Mouse (Mus musculus) right cerebral cortex, postnatal 36 days (tissue): ENCODE measurements around the gene Bcar3.

Source experiments
- DNase-seq, 2 experiments: peaks; one replicate each; pipeline ENCODE4 v3.0.0; 2022; ENCODE audit warnings: low spot score in 2 of 2, mixed read lengths in 1 of 2

Gene Bcar3

DNA sequence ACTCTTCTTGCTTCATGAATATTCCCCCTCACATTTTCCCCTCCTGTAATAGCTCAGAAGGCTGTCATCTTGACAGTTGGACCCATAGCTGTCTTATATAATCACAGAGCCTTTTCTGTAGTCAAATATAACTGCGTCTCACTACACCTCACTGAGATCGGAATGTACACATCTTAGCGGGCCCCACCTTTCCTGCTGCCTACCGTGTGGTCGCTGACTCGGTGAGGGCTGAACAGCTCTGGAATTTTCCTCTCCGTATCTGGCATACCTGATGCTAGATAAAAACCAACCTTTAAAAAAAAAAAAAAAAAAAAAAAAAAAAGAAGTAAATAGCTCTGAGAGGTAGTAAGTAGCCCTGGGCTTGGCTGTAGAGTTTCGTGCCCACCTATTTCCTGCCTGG lies 164.8 kb downstream of the Bcar3 start:
- DNase-seq, result no peak

DNA sequence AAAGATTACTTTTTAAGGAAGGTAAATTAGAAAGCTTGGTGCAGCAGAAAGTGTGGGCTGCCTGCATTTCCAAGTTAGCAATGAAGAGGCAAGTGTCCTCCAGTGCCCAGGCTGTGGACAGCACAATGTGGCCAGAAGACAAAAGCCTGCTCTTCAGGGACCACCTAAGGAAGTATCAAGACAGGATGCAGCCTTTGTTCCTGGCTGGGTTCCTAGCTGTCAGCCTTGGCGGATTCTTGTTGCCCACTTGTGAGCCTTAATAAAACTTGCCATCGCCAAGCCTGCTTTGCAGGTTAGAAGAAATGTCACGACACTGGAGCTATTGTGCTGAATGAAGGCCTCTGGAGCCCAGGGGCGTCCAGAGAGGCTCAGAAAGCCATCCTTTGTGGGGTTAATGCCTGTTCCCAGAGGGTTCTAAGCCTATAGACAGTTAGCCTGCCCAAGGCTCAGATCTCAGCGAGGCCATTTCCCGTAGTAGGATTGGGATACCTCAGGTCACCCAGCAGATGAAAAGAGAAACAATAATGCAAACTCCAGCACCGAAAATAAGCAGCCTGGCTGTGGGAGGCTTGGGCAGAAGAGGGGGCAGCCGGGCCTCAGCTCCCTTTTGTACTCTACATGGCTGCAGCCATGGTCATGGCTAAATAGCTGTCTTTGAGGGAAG lies 167.0 kb downstream of the Bcar3 start:
- no peak for DNase-seq

DNA sequence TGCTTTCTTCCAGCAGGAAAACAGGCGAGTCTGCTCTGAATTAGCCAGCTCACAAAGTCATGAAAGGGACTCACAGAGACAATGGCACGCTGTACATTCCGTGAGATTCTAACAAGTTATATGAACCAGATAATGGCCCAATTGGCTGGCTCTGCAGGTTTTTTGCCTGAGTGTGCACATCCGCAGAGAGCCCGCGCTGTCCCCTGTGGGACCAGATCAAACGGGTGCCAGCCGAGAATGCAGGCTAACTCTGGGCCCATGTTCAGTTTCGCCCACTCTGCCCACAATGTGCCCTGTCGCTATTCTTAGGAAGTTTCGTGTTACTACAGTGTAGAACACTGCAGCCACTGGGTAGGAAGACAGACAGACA lies 167.6 kb downstream of the Bcar3 start:
- DNase-seq, result no peak

DNA sequence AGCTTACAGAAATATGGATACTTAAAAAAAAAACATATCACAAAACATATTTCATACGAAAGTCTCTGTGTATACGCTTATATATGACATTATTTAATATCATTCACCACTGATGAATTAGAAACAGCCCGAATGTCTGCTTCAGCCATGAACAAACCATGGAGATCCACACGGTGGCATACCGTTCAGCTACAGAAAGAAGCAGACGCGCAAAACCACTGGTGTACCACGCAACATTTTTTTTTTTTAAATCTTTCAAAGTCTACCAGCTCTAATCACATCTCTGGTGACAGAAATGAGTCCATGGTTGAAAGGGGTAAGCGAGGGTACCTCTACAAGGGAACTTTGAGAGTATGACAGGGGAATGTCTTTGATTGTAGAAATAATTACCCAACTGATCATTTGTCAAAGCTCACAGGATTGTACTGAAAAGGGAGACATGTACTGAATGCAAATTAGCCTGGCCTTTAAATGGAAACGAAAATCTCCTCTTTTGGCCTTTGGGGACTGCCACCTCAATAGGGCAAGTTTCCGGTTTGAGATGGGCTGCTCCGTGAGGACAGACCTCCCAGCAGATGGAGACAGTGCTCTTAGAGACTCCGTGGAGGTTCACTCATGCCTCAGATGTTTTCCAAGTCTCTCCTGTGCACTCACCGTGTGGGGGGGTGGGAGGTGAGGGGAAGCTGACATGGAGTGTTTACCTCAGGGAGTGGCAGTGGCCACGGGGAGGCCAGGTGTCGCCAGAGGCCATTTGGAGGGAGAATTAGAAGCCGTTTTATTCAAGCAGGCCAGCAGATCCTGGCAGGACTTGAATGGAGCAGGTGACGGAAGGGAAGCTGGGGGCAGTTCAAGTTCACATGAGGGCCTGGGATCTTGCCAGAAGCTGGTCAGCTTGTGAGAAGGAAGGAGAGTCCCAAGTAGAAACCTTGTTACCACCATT lies 168.3 kb downstream of the Bcar3 start:
- DNase-seq, result no peak

DNA sequence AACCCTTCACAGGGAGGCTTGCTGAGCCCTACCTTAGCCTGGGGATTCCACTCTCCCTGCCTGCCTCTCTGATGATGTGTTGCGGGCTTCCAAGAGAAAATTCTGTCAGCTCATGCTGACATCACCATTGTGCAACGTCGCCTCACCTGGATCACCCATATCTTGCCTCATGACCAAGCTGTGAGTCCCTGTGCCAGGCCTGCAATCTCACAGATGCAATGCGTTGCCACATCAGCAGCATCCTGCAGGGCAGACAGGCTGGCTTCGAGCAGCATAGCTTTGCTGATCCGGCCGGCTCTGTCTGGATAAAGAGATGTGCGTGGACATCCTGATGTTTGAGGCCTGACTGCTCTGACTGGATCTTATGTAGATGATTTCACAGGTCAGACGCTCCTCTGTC lies 169.2 kb downstream of the Bcar3 start:
- DNase-seq, result no peak

DNA sequence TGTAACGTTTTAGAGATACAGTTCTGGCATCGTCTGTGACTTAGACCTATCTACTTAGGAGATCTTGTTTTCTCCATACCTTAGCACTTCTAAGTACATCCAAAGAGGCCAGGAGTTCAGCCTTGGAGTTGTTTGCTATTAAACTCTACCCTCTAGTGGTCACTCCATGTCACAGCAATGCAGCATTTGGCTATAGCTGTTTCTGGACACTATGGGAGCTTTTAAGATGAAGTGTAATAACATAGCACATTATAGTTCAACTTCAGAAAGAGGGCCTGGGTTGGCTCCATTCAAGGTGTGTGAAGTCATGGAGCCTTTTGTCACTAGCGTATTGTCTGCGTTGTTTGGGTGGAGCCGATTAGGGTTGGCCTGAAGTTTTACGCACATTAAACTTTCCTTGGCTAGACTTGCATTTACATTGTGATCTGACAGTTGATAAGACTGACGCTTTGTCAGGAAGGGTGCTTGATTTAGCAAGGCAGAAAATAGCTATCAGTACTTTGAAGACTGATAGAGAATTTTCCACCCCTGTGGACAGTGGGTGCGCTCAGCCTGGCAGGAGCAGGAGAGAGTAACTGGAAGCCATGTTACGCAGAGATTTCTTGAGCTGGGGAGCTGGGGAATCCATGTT lies 172.3 kb downstream of the Bcar3 start:
- no peak for DNase-seq

DNA sequence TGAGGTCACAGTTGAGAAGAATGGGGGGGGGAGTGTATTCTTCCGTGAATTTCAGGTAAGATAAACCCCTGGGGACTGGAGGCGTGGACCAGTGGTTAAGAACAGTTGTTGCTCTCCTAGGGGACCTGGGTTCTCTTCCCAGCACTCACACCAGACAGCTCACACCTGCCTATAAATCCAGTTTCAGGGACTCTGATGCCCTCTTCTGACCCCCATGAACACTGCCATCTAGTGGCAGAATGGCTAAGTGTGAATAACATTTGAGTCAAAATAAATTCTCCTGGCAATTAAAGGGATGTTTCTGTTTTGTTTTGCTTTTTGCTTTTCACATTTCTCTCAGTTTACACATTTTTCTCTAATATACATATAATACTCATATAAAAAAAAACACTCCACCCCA lies 174.0 kb downstream of the Bcar3 start:
- no peak for DNase-seq

DNA sequence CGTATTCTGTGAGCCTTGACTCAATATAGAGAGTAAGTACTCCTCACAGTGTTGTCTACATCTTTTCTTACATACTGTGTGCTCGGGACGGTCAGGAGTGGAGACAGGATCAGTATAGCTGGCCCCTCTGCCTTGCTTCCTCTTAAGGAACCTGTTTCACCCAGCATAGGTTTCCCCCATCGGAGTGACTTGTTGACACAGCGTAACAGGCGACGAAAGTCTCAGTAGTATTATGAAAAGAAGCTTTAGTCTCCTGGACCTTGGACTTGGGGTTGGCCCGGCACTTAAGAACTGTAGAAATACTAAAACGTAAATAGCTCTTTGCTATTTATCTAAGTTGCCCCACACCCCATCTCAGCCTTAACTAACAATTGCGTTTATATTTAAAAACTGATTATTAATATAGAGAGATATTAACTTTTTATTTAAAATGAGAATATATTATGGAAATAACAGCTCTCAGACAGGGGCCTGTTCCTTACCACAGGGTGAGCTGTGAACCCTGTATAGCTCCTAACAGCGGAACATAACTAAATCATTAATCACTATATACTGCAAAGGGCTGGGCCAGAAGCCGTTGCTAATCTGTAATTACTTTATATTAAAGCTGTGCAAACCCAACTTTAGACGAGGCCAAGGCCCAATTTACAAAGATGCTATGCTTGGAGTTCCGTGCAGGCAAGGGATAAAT lies 176.5 kb downstream of the Bcar3 start:
- DNase-seq, result no peak

DNA sequence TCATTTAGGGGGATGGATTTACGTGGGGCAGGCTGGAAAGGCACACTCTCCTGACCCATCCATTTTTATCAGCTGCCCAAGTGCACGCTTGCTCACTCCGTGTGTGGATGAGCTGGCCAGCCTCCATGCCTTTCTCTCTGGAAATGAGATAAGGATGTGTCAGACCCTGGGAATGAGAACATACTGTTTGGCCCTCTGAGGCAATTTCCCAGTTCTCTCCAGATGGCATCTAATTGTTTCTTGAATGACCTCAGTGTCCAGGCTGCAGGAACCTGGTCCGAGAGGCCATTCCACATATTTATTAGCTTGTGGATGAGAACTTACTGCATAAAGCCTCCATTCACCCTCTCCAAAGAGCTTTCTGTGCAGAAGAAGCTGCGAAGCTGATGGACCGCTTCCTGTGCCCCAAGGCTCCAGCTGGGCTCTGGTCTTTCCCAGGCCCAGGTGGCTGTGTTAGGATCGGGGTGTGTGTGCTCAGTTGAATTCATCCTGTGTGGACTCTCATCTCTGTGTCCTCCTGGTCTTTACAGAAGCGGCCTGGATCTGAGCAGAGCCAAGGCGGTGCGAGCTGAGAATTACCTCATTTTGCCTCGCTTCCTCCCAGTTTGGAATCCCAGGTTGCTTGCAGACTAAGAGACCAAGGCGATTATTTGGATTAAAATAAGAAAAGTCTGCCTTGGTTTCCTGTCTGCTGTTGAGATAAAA lies 177.2 kb downstream of the Bcar3 start:
- DNase-seq, result no peak

DNA sequence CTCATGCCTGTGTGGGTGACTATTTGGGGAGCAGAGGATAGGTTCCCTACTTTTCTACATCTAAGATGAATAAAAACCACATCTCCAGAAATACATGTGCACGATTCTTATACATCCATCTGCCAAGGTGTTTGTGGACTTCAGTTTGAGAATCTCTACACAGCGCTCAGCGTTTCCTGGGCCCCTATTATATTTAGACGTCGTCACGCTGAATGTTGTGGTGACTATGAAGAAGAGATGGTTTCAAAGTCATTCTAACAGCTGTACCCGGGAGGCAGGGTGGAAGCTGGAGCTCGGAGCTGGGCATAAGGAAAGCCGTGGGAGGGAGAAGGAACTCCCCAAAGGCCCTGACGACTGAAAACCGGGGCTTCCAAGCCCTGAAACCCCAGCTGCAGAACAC lies 178.5 kb downstream of the Bcar3 start:
- DNase-seq, result no peak

DNA sequence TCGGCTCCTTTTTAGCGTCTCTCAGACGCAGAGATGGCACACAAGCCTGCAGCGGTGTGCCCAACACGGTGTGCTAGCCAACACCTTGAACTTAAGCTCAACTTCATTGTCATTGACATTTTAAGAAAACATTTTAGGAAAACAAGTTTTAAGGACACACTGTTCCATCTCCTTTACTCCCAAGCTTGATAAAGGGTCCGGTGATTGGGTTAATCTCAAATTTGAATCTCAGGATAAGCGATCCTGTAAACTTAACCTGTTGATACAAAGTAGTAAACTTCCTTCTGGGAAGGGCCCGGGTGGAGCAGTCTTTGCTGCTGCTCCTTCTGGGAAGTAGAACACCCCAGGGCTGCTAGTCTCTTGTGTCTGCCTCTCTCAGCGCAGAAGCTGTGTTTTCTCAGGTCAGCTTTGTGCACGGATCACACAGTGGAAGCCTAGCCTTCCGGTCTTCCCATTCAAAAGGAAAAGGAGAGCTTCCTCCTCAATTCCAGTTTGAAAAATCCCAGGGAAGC lies 179.6 kb downstream of the Bcar3 start:
- DNase-seq, result no peak

DNA sequence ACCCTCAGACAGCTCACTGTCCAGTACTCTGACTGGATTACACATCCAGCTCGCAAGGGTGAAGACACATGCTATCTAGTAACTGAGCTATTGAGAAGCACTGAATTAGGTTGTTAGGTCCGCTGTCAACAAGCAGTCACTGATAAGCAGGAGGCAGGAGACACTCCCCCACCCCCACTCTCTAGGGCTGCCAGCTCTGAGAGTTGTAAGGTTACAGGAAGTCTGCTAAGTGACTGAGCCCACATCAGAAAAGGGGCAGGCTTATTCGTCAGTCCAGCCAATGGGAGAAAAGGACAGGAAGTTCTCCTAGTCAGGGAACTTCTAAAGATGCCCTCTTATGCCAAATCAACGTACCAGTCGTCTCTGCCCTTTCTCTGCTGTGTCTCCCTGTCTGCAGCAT lies 180.1 kb downstream of the Bcar3 start:
- no peak for DNase-seq

DNA sequence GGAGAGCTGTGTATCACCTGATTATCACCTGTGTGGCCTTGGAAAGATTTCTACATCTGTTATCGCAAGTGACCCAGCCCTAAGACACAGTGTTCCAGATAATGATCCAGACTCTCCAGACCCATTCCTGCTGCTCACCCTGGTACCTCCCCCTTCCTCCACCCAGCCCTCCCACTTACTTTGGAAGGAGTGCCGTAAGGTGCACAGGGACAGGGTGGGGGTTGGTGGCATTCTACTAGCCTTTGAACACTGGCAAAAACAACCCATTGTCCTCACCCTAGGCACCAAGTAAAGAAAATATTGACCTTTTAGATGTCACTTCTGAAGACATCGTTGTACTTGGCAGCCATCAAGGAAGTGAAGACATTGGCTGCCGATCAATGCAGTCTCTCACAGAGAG lies 180.9 kb downstream of the Bcar3 start:
- no peak for DNase-seq

DNA sequence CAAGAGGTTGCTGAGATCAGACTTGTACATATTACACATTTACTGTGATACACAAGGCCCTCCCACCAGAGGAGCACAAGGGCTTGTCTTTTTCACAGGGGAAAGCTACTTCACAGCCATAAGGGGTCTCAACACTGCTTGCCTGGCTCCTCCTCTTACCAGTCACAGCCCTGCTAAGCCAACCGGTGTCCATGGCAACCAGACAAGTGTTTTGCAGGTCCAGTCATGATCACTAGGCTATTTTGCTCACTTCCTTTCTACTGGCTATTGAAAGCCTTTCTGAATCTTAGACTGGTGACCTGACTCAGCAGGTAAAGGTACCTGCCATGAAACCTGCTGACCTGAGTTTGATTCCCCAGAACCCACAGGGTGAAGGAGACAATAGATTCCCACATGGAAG lies 181.8 kb downstream of the Bcar3 start:
- no peak for DNase-seq

DNA sequence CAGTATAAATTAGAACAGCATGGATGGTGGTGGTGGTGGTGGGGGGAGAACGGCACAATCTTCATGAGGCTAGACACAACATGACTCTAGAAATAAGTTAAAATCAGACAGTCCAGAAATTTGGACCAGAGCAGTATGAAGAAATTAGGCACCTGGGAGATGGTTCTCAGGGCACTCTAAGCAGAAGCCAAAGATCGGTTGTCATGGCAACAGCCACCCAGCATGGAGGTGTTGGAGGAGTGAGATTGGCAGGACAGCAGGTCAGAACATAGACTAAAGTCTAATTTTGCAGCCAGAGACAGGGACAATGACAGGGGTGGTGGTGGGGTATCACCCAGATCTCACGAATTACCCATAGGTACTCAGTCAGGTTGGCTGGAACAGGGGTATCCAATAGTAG lies 182.7 kb downstream of the Bcar3 start:
- no peak for DNase-seq

DNA sequence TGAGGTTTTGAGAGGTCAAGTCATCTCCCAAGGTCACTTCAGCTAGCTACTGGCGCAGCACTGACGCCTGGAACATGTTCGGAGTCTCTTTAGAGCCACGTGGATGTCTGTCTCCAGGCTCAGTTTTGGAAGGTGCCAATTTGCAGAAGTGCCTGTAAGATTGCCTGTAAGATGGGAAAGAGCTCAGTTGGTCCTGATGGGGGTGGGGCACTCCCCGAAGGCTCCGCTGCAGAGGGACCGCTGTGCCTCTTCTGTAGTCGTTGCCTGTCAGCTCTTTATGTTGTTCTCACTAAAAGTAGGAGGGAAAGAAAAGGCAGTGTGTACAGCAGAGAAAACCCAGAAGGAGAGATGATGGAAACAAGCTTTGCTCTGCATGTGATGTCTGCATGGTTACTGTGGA lies 183.6 kb downstream of the Bcar3 start:
- DNase-seq, result peak in 1 of 2 experiments; percentile 66

DNA sequence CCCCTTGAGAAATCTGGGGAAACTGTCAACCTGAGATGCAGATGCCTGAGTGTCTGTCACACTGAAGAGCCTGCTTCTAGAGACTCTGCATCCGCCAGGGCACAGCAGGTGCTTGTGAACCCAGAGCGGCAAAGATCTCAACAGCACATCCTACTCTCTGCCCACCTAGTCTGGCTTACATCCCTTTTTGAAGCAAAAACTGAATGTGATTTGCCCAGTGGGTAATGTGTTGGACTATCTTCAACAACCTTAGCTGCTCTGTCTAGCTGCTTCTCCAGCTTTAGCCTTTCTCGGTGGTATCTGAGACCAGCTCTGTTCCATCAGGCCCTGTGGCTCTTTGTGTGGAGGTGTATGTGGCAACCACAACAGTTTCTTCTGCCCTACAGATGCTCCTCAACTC lies 184.8 kb downstream of the Bcar3 start:
- DNase-seq, result peak in 1 of 2 experiments; percentile 69

DNA sequence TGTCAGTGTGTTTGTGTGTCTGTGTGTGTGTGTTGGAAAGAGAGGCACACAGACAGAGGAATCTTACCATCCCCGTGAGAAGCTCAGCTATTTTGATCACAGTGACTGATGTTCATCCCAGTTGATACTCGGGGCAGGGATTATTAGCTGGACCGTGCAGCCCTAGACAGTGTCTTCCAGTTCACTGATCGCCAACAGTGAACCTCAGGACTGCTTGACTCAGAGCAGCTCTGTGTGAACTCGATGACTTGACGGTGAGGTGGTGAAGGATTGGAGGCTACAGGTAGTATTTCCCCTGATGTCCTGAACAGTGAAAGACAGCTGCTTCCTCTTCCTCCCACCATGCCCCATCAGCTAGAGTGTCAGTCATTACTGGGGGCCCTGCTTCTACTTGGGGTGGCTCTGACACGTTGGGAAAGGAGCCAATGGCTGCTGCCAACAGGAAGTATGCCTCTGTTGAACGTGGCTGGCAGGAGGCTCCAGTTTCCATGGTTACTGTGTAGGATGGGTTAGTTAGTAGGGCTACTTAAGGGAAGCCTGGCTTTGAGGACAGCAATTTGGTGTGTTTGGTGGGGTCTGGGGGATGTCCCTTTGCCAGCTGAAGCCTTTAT lies 186.2 kb downstream of the Bcar3 start:
- peak in 1 of 2 experiments; percentile 57 for DNase-seq

DNA sequence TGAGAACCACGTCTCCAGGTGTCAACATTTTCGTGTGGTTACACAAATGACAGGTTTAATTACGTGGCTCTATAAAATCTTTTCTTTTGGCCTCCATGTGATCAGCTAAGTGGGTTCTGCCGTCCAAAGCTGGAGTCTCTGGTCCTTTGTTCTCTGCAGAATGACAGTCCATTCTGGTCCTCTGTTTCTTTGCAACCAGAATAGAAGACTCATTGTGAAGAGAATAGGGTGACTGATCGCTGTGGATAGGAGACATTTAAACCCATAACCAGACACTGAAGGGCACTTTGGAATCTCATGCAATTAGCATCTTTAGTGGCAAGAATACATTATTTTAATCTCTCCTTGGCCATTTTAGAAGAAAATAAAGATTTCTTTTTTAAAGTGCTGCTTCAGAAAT lies 187.1 kb downstream of the Bcar3 start:
- DNase-seq, result no peak

DNA sequence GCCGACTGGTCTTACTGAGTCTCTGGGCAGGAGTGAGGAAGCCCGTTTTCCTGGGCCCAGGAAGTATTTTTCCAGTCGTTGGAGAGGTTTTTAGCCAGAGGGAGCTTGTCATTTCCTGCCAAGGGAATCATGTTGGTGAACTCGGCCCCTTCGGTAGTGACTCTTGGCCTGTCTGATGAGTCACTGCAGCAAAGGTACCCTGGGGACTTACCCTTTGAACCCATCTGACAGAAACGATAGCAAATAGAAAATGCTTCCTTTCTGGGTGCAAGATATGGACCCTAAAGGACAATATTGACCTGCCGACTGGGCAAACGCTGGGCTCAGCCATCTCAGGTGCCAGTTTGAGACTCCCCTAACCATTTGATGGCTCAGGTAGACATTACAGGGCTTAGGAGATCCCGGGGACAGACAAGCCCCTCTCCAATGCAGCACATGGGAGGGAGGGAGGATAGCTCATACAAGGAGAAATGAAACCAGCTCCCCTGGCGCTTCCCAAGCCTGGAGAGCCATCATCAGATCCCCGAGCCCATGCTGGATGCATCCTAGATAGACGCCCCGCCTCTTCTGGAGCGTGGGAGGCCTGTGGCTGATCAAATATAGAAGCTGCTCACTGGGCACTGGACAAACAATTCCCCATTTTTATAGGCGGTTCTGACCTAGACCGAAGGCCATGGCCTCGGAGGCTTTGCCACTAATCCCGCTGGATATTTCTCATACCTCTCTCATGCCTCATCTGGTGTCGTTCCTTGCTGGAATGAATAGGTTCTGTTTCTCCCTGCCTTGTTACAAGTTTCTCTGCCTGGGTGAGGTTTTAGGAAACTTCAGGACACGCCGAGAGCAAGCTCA lies 188.2 kb downstream of the Bcar3 start:
- DNase-seq, result no peak
